Mouse (Mus musculus): ENCODE measurements around the gene Gm12845.

GRCm38 (mm10) chr4:117765416-117765815, 41.2 kb downstream of the Gm12845 start, which contains the start of gene Klf17:
- TF ChIP-seq RAD21 (IDR thresholded peaks at IDR 0.05; ENCODE audit: low read depth, low read length) (no peak), BHLHE40 (IDR thresholded peaks at IDR 0.05; ENCODE audit: borderline replicate concordance, low read depth, low read length) (no peak), CTCF (IDR thresholded peaks at IDR 0.05 in 2 of 3, conservative IDR thresholded peaks at IDR 0.05 in 1 of 3; ENCODE audit: control insufficient read depth in 1 of 3, insufficient read depth in 1 of 3, low read depth in 2 of 3, low read length in 3 of 3, poor library complexity in 1 of 3, severe bottlenecking in 1 of 3) (no peak), TBP (IDR thresholded peaks at IDR 0.05; ENCODE audit: low read depth, low read length) (no peak), POLR2A (IDR thresholded peaks at IDR 0.05; ENCODE audit: control insufficient read depth in 1 of 2, insufficient read depth in 1 of 2, low read depth in 1 of 2, low read length in 2 of 2, poor library complexity in 1 of 2) (no peak), E2F4 (IDR thresholded peaks at IDR 0.05; ENCODE audit: borderline replicate concordance, low read depth, low read length) (no peak), ZC3H11A (IDR thresholded peaks at IDR 0.05; ENCODE audit: low read depth, low read length) (no peak), EP300 (IDR thresholded peaks at IDR 0.05; ENCODE audit: low read depth in 1 of 2, low read length in 2 of 2) (no peak), GATA1 (IDR thresholded peaks at IDR 0.05; ENCODE audit: low read depth, low read length) (no peak)
